11 mouse cellular contexts compared by ENCODE assay signal in the genomic region with DNA sequence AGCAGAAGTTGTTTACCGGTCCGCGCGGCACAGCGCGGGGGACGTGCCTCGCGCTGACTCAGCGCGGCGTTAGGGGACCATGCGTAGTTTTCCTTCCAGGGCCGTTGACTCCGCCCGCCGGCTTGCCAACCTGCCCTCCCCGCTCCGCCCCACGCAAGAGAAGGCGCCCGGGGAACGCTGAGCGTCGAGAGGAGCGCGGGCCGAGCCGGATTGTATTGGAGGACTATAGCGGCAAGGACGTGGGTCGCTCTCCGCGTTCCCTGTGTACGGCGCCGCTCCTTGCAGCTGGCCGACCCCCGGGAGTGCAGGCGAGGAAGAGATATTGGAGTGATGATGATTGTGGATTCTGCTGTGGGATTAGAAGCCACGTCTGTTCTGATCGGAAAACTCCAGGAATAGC. TPM values are rescaled to one million over a fixed set of nuclear protein-coding genes. Genes with fewer than 3 reads are reported as not detected.
A peak's percentile ranks its signal among the peaks of the same experiment; 100 is the strongest.
DNase-seq lines count a peak whose midpoint lies in the region; ATAC-seq and TF ChIP-seq lines count a peak whose summit lies in the region.
"Had no signal": no experiment of that assay in that cellular context is flagged by ENCODE, and none has a peak within 500 bp of the region (broad histone marks: within the 10 kb centered on the region; RNA-seq: fewer than 3 reads in every experiment).

No protein-coding gene starts in this region.

- H3K36me3 ChIP-seq in kidney, embryonic 15.5 days = no peaks in the 10 kb centered on the region
- H3K36me3 ChIP-seq in hindbrain, postnatal 0 days (ENCODE audit: insufficient read depth, low read length) = no peaks in the 10 kb centered on the region
- H3K36me3 ChIP-seq in neural tube, embryonic 13.5 days = no peaks in the 10 kb centered on the region

- WGBS in kidney, embryonic 15.5 days = 31% methylated on average over 42 of the region's 42 CpGs
- WGBS in hindbrain, postnatal 0 days = 39% methylated on average over 41 of the region's 42 CpGs
- 31% methylated on average over 42 of the region's 42 CpGs for WGBS in neural tube, embryonic 13.5 days

- no peak for TF ChIP-seq CTCF in hindbrain, postnatal 0 days (IDR thresholded peaks at IDR 0.05; ENCODE audit: low read depth)

- H3K4me3 ChIP-seq in kidney, embryonic 15.5 days (replicated peaks) = peak overlapping the region; percentile 25
- peak overlapping the region; percentile 19 for H3K4me3 ChIP-seq in hindbrain, postnatal 0 days (ENCODE audit: low read length)
- no peak overlapping the region for H3K4me3 ChIP-seq in neural tube, embryonic 13.5 days

- no peak for DNase-seq in kidney, postnatal 36 days
- peak; percentile 0 for DNase-seq in embryo, embryonic 11.5 days (ENCODE audit: low read depth, low spot score)
- DNase-seq in hindbrain, postnatal 0 days (ENCODE audit: low spot score) = no peak
- DNase-seq in layer of hippocampus, postnatal 14 days (ENCODE audit: low spot score in 2 of 2) = no peak
- no peak for DNase-seq in right cerebral cortex, postnatal 14 days
- DNase-seq in retina, embryonic 14.5 days (ENCODE audit: low spot score) = no peak
- DNase-seq: cerebellum, adult 18-20 months had no signal

- no peaks in the 10 kb centered on the region for H3K4me1 ChIP-seq in kidney, embryonic 15.5 days
- H3K4me1 ChIP-seq in hindbrain, postnatal 0 days (ENCODE audit: insufficient read depth, low read length) = no peaks in the 10 kb centered on the region
- no peaks in the 10 kb centered on the region for H3K4me1 ChIP-seq in neural tube, embryonic 13.5 days (replicated peaks)

- H3K4me2 ChIP-seq in kidney, embryonic 15.5 days = peak overlapping the region; percentile 53
- peak overlapping the region; percentile 27; the same call in 1 of the 2 replicates for H3K4me2 ChIP-seq in hindbrain, postnatal 0 days (ENCODE audit: low read depth, low read length)
- H3K4me2 ChIP-seq in neural tube, embryonic 13.5 days = peak overlapping the region; percentile 39

- H3K9ac ChIP-seq in kidney, embryonic 15.5 days = no peak overlapping the region
- H3K9ac ChIP-seq in hindbrain, postnatal 0 days (replicated peaks; ENCODE audit: low read length) = no peak overlapping the region
- no peak overlapping the region for H3K9ac ChIP-seq in neural tube, embryonic 13.5 days
- H3K9ac ChIP-seq: liver, embryonic 14.5 days had no signal

- no peak overlapping the region for H3K27ac ChIP-seq in kidney, embryonic 15.5 days
- H3K27ac ChIP-seq in hindbrain, postnatal 0 days = no peak overlapping the region
- no peak overlapping the region for H3K27ac ChIP-seq in neural tube, embryonic 13.5 days (replicated peaks)
- H3K27ac ChIP-seq: liver, embryonic 14.5 days had no signal

- no peaks in the 10 kb centered on the region for H3K27me3 ChIP-seq in kidney, embryonic 15.5 days
- no peaks in the 10 kb centered on the region for H3K27me3 ChIP-seq in hindbrain, postnatal 0 days (ENCODE audit: insufficient read depth, low read length)
- no peaks in the 10 kb centered on the region for H3K27me3 ChIP-seq in neural tube, embryonic 13.5 days

- peak; percentile 43; the same call in 1 of the 2 replicates for ATAC-seq in kidney, embryonic 15.5 days (replicated peaks; ENCODE audit: low FRiP score)
- no peak for ATAC-seq in hindbrain, postnatal 0 days
- no peak for ATAC-seq in neural tube, embryonic 13.5 days (ENCODE audit: low read depth)
- ATAC-seq: Patski had no signal

- no peaks in the 10 kb centered on the region for H3K9me3 ChIP-seq in kidney, embryonic 15.5 days (replicated peaks)
- 0 out of 2 replicates have a peak, but pooled peaks cover 7% of the 10 kb centered on the region for H3K9me3 ChIP-seq in hindbrain, postnatal 0 days (ENCODE audit: low read length)
- no peaks in the 10 kb centered on the region; the same call in 1 of the 2 replicates for H3K9me3 ChIP-seq in neural tube, embryonic 13.5 days

RNA-seq across cellular contexts. Expression of gene Cd209c, which starts 39.7 kb away (rescaled TPM):
- 0.21 and 0.45 TPM in 2 replicates for polyA plus RNA-seq in kidney, embryonic 15.5 days (2015; fragmentation: Nextera tagmentation; extraction: Ambion mirVana)
- not detected in 2 replicates for total RNA-seq in hindbrain, postnatal 0 days (2014; rRNA removed)
- polyA plus RNA-seq in hindbrain, postnatal 0 days (2015; fragmentation: Nextera tagmentation; extraction: Ambion mirVana) = 0.21 and 0.43 TPM in 2 replicates
- 0.39 TPM in 2 replicates for polyA plus RNA-seq in neural tube, embryonic 13.5 days (2015; fragmentation: Nextera tagmentation; extraction: Ambion mirVana)
- under 1 TPM; 0.21 to 0.69 TPM for total RNA-seq in layer of hippocampus, postnatal 14 days (2021)
- polyA plus RNA-seq: Patski had no signal
